Mouse (Mus musculus) layer of hippocampus, postnatal 36 days (tissue): ENCODE measurements around the gene BC049352. TPM values are rescaled to one million over a fixed set of nuclear protein-coding genes. Genes with fewer than 3 reads are reported as not detected.

ENCODE experiments used
- DNase-seq, 2 experiments: peaks; one replicate each; pipeline ENCODE4 v3.0.0; 2022
- microRNA-seq, 2 experiments: library from miRNA; unstranded; fragments of <30 nt; microRNA quantifications; one replicate each; pipeline ENCODE4 v1.2.0; 2021
- total RNA-seq, 2 experiments: library from RNA; stranded (reverse); gene quantifications; 2 replicates each; pipeline ENCODE4 v1.2.3; 2021

BC049352 gene
- total RNA-seq, 2 experiments from 2014 or later = 0.20 to 0.62 TPM

DNA sequence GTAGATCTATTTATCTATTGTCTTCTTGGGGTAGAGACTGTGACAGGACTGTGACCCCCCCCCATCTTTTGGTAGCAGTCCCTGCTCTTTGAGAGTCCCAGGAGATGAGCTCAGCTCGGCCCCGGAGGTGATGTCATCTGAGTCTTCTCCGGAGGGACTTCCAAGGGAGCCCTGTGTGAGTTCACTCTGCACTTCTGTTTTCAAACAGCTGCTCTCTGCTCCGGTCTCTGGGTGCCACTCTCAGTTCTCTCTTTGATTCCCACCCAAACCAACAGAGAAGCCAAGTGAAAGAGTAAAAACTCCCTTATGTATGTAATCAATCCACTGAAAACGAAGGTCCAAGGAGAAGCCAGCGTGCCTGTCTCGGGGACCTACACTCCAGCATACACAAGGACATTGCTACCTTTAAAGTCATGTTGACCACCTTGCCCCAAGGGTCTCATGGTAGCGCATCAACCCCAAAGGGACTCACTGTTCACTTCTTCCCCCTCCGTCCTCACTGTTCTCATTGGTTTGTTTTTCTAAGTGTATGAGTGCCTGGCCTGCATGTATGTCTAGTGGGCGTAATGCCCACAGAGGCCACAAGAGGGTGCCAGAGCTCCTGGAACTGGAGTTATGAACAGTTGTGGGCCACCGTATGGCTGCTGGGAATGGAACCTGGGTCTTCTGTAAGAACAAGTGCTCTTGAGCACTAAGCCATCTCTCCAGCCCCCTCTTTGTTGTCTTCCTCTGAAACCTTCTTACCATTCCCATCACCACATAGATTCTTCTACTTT, 117.6 kb downstream of the BC049352 start:
- DNase-seq = no peak

Small RNA genes lying within 50 kb of the gene (microRNA-seq; reads per million reads assigned to microRNA genes)
- gene Mir7086 = 0 reads per million in 2 experiments

Other genes with a start within 250 kb of the BC049352 start
- 10 to 100 TPM; 72.1 to 78.3 TPM for gene Ube4a, start 216.4 kb upstream of the BC049352 start, total RNA-seq
- not detected for gene Cd3g, start 201.6 kb upstream of the BC049352 start, total RNA-seq
- not detected for gene Cd3d, start 200.2 kb upstream of the BC049352 start, total RNA-seq
- gene Cd3e, start 172.4 kb upstream of the BC049352 start, total RNA-seq = not detected
- gene Mpzl2, start 142.2 kb upstream of the BC049352 start, total RNA-seq = 1 to 10 TPM in 1 of 2 experiments, under 1 TPM in 1; 0.42 to 1.1 TPM
- gene Mpzl3, start 126.8 kb upstream of the BC049352 start, total RNA-seq = 1 to 10 TPM; 6.6 to 6.9 TPM
- gene Jaml, start 102.8 kb upstream of the BC049352 start, total RNA-seq = under 1 TPM; 0.20 to 0.30 TPM
- gene Scn2b, start 64.2 kb upstream of the BC049352 start, total RNA-seq = 100 to 1,000 TPM; 253 to 275 TPM
- 10 to 100 TPM; 11.1 to 14.2 TPM for gene Scn4b, start 43.6 kb upstream of the BC049352 start, total RNA-seq
- not detected for gene Tmprss4, start 22.1 kb downstream of the BC049352 start, total RNA-seq
- 1 to 10 TPM; 2.4 to 3.3 TPM for gene Il10ra, start 87.1 kb downstream of the BC049352 start, total RNA-seq
- not detected for gene Tmprss13, start 137.1 kb downstream of the BC049352 start, total RNA-seq
- gene Fxyd6, start 188.2 kb downstream of the BC049352 start, total RNA-seq = 10 to 100 TPM; 79.6 to 85.8 TPM
- gene Fxyd2, start 217.7 kb downstream of the BC049352 start, total RNA-seq = 1 to 10 TPM; 6.8 to 7.9 TPM
- 10 to 100 TPM; 88.0 to 91.7 TPM for gene Dscaml1, start 244.6 kb downstream of the BC049352 start, total RNA-seq